Mouse (Mus musculus) v-Abl transformed pro-B cells (cell line): ENCODE measurements around the gene Pcolce.

Experiments
- in situ Hi-C, 2 experiments: fragments of 400-800 bp; cut with MboI; formaldehyde crosslinking; loops; one replicate each; pipeline ENCODE4 v1.15.1; 2025; ENCODE audit not compliant: unreplicated experiment in 2 of 2

Pcolce gene

DNA sequence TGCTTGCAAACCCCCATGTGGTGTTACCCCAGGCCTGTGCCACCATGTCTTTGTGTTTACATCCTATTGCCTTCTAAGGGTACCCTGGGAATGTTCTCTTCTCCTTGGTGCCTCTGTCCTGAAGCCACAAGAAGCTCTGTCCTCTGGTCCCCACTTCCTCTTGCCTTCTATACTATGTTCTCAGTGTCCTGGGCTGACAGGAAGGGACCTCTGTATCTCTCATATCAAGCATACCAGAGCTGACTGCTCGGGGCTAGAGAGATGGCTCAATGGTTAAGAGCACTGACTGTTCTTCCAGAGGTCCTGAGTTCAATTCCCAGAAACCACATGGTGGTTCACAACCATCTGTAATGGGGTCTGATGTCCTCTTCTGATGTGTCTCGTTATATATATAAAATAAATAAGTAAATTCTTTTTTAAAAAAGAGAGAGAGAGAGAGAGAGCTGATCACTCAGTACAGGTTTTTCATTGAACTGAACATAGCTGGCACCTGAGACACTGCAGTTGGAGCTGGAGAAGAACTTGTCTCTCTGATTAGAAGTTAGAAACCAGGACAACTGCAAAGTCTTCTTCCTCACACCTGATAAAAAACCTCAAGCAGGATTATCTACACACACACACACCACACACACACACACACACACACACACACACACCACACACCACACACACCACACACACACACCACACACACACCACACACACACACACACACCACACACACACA, 15.3 kb downstream of the Pcolce start:
- in situ Hi-C loops: no loop called here

DNA sequence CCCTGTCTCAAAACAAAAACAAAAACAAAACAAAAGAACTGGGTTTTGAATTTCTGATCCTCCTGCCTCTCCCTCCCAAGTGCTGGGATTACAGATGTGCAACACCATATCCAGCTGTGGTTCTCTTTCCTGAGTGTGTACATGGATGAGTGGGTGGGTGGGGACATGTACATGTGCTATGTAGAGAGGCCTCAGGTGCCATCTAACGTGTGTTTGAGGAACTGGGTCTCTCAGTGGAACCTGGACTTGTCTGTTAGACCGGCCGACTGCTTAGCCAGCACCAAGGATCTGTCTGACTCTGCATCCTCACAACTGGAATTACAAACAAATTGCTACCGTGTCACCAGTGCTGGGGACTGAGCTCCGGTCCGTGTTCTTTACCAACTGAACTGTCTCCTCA, 16.0 kb downstream of the Pcolce start:
- in situ Hi-C loops: no loop called here

DNA sequence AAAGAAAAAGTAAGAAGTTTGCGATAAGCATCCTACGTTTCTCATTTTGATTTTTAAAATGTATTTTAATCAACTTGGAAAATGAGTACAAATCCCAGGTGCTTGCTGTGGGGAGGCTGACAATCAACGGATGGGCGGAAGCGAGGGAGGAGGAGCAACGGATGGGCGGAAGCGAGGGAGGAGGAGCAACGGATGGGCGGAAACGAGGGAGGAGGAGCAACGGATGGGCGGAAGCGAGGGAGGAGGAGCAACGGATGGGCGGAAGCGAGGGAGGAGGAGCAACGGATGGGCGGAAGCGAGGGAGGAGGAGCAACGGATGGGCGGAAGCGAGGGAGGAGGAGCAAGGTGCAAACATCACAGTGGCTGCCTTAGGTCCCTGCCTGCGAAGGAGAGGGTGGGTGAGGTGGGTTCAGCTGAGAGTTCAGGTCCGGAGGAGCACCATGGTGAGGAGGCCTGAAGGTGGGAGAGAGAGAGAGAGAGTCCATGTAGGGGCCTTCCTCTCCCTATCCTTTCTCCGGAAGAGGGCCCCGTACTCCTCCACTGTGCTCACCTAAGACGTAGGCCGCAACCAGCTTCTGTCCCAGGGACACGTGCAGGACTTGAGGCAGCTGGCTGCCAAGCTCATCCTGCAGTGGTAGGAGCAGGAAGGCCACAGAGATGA, 16.9 kb downstream of the Pcolce start:
- in situ Hi-C loops: no loop called here

DNA sequence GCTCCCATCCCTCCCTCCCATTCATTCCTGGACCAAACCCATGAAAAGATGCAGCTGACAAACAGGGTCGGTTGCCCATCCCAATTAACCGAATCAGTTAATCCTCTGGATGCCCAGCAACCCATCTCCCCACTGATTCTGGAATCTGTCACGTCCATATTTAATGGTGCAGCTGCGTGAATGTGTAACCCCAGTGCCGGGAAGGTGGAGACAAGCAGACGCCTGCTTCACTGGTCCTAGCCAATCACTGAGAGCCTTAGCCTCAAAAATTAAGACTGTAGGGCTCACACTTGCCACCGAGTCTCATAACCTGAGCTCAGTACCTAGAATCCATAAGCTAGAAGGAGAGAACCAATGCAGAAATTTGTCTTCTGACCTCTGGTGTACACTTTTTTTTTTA, 17.7 kb downstream of the Pcolce start:
- in situ Hi-C loops: no loop called here

DNA sequence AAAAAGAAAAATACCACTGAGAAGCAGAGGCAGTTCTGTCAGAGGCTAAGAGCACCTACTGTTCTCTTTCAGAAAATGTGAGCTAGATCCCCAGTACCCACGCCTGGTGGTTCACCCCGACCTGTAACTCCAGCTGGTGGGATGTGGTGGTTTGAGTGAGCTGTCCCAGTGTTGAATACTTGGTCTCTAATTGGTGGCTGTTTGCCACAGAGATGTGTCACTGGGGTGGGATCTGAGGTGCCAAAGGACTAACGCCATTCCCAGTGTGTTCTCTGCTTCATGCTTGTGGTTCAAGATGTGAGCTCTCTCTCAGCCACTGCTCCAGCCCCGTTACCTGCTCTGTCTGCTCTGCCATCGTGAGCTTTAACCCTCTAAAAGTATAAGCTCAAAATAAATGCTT, 23.1 kb downstream of the Pcolce start:
- in situ Hi-C loops: loop anchor here in 1 of 2 experiments (5.0 kb wide), 1 partner anchor 62 kb away; no protein-coding TSS in a partner anchor

DNA sequence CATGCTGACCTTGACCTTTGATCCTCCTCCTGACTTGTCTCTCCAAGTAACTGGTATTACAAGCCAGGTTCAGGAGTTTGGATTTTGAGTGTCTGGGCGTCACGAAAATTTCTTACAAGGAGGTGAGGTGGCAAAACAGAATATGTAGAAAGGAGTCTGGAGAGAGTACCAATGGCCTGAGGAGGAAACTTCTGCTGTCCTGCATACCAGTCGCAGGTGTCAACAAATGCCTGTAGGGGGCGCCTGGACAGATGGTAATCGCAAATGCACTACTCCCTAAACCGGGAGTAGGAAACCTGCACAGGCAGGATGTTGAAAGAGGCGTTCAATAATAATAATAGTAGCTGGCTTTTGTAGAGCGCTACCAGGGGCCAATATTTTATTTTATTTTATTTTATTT, 28.6 kb downstream of the Pcolce start:
- in situ Hi-C loops: loop anchor here in 1 of 2 experiments (5.0 kb wide), 1 partner anchor 67 kb away; no protein-coding TSS in a partner anchor

DNA sequence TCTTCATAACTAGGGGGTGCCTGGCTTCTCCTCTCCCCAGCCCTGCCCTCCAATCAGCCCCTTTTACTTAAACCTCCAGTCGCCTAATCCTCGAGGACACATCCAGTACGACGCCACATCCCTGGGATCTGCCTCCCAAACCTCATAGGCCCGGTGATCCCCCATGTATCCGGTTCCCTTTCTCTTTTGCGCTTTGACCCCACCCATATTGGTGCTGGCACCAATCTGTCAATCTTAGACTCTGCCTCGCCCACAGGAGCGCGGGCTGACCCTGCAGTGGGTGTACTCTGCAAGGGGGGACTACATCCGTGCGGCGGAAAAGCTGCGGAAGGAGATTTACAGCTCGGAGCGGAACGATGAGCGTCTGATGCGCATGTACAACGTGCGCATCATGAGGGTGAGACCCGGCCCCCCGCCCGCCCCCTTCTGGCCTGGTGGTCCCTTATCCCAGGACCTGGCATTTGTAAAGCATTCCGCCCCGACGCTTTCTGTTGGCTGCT, 29.9 kb downstream of the Pcolce start:
- in situ Hi-C loops: loop anchor here in 1 of 2 experiments (5.0 kb wide), 1 partner anchor 69 kb away; no protein-coding TSS in a partner anchor

DNA sequence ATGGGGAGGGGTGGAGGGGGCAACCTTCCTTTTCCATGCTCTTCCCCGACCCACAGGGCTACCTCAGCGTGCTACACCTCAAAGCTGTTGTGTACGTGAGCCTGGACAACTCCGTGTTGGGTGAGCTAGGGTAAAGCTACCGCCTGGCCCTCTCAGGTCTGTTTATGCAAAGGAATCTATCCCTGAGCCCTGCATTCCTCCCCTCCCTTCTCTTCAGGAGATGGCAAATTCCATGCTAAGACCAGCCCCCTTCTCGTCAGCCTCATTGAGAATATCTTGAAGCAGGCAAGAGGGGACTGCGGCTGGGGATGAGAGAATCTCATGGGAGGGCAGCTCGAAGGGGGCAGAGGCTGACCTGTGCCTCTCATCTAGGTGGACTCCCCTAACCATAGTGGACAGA, 30.9 kb downstream of the Pcolce start:
- in situ Hi-C loops: loop anchor here in 1 of 2 experiments (5.0 kb wide), 1 partner anchor 70 kb away; no protein-coding TSS in a partner anchor

DNA sequence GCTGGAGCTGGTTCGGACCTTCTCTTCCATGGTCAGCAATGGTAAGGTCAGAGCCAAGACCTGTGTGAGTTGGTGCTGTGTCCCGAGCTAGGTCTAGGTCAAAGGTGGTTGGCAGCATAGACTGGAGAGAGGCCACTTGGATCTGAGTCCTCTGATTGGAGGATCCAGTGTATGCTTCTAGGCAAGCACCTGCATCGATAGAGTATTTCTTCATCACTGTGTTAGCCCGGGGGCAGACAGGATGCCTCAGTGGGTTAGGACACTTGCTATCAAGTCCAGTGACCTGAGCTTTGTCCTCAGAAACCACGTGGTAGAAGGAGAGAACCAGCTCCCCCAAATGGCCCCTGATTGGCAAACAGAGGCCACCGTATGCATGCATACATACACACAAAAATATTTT, 33.3 kb downstream of the Pcolce start:
- in situ Hi-C loops: loop anchor here in 1 of 2 experiments (5.0 kb wide), 1 partner anchor 72 kb away; no protein-coding TSS in a partner anchor

DNA sequence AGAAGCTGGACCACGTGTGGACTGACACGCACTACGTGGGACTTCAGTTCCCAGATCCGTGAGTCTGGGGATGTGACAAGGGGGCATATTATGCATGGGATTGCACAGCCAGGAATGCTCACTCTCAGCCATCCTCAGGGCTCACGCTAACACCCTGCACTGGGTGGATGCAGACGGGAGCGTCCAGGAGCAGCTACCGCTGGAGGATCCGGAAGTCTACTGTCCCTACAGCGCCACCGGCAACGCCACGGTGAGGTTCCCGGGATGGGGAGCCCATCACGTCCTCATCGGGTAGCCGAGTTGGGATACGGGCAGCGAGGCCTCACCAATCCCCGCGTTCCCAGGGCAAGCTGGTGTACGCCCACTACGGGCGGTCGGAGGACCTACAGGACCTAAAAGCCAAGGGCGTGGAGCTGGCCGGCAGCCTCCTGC, 39.1 kb downstream of the Pcolce start:
- in situ Hi-C loops: no loop called here

DNA sequence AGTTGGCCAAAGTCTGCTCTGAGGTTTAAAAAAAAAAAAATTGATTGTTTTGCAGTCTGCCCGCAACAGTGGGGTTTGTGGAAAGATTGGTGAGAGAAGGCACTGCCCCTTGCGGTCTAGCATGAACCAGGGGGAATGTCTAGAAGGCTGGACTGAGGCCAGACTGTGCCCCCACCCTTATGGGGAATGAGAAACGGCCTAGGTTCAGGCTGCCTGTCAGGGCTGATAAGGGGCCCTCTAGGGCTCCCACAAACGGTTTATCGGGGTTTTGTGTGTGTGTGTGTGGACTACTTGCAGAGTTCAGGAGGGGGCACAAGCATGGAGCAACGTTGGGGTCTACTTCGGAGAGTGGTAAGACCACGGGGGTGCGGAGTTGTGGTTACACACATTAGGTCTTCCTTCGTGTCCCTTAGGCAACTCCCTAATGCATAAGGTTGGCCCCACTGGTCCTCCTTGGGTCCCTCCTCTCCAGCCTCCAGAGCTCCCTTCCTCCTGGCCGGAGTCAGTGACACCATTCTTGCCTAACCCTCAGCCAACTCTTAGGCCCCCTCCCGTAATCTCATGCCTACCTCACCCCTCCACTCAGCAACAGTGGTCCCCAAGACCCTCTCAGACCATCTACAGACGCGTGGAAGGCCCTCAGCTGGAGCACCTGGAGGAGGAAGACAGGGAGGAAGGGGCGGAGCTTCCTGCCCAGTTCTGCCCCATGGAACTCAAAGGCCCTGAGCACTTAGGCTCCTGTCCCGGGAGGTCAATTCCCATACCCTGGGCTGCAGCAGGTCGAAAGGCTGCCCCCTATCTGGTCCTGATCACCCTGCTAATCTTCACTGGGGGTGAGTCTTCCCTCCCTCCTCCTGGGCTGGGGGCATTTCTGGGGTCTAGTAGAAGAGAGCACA, 42.6 kb downstream of the Pcolce start:
- in situ Hi-C loops: no loop called here

DNA sequence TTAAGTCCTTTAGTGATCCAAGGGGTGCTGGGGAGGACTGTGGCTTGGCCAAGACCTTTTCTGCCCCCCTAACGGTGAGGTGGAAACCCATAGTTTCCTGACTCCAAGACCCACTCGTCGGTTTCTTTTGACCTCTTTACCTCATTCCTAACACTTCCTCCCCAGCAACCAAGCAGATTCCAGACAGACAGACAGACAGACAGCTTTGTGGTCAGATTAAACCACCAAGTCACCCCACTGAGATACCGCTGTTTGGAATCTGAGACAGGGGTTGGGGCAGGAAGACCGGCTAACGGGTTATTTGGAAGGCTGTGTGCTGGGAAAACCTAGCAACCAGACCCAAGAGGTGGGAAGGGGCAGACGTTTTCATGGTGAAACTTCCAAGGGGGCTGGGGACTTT, 43.4 kb downstream of the Pcolce start:
- in situ Hi-C loops: no loop called here

DNA sequence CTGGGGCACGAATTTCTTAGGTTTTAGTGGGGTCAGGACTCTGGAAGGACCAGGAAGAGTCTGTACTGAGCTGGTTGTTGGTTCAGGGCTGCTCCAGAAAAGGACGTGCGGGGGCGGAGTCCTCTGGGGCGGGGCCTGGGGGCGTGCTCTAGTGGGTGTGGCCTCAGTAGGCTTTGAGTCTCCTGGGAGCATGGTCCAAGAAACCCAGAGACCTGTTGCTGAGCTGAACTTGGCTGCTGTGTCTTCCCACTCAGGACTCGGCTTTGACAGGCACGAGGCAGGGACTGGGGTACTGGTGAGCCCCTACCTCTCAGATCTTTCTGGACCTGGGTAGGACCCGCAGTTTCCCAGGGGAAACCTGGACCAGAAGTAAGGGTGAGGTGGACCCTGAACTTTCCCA, 43.9 kb downstream of the Pcolce start, which contains the start of gene Tfr2:
TSS of gene Tfr2 (plus strand) at position 176 of the 400 bp plus-strand sequence.
- in situ Hi-C loops: no loop called here

DNA sequence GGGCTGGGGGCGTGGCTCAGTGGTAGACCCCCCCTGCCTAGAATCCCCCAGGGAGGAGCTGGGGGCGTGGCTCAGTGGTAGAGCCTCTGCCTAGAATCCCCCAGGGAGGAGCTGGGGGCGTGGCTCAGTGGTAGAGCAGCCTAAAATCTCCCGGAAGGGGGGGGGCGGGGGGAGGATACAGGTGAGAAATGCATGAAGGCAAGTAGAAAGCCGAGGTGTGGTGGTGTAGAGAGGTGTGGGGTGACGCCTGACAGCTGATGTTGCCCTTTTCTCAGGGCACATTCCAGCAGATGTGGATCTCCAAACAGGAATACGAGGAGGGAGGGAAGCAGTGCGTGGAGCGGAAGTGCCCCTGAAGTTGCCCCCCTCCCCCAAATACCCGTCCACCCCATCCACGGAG, 44.6 kb downstream of the Pcolce start:
- in situ Hi-C loops: no loop called here

DNA sequence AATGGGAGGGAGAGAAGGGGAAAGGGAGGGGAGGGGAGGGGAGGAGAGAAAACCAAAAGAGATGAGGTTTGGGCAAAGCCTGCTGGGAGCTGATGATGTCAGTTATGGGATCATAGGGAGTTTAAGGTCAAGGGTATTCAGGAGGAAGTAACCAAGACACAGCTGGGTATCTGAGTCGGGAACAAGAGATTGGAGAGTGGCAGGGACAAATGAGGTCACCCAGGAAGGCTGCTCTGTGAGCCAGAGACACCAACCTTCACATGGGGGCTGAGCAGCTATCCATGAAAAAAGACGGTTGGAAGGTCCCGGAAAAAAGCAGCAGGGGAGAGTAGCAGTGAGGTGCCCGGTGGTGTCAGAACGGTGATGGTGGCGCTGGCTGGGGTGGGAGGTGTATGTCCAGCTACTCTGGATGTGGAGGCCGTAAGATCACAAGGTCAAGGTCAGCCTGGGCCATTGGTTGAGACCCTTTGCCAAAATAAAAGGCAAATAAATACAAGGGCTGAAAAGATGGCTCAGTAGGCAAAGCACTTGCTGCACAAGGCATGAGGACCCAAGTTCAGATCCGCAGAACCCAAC, 45.3 kb downstream of the Pcolce start:
- in situ Hi-C loops: no loop called here

DNA sequence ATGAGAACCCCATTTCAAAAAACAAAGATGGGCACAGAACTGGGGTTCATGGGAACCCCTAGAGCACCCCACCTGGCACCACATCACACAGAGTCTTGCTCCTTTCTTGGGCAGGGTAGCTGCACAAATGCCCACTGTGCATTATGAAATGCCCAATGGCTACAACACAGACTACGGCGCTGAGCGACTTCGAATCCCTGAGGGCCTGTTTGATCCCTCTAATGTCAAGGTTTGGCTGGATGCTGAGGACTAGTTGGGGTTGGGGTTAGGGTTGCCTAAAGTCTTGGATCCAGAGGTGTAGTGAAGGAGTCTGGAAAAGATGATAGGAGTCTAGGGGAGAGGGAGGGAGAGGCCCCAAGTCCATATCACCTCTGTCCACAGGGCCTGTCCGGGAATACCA, 47.2 kb downstream of the Pcolce start:
- in situ Hi-C loops: no loop called here

DNA sequence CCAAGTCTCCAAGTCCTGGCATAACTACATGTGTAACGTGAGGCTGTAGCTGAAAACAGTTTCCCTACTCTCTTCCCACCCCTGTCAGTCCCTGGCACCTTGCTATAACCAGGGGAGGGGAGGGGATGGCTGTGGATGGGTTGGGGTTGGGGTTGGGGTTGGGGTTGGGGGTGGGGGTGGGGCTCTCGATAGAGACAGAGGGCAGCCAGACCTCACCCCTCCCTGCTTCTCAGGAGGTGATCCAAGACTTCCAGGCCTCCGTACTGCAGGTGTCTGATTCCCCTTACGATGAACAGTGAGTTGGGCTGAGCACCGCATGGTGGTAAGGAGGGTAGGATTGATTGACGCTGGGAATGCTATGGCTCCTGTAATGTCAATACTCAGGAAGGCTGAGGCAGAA, 47.8 kb downstream of the Pcolce start:
- in situ Hi-C loops: no loop called here

DNA sequence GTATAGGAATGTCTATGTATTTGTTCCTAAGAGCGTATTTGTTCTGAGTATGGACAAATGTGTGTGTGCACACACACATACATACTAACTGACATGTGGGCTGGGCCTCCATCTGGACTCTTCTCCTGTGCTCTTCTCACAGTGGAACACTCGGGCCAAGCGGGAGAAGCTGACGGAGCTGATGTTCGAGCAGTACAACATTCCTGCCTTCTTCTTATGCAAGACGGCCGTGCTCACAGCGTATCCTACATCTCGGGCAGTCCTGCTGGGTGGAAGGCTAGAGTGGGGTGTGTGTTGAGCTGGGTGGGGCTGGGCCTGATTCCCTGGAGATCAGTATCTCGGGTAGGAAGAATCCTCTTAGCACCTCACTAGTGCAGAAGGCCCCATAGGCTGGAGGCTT, 50.6 kb downstream of the Pcolce start:
- in situ Hi-C loops: no loop called here

DNA sequence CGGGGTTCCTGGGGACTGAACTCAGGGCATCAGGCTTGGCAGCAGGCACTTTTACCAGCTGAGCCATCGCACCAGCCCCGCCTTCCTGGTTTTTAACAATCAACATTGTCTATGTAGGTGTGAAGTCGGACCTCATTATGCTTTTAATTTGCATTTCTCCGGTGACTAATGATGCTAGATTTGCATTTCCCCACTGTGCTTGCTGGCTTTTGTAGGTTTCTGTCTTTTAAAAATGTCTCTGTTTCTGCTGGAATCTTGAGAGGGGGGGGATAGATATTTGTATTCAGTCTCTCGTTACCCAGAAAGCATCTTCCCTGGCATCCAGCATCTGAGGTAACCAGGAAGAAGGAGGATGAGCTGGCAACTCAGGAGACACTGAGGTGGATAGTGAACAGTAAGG, 52.0 kb downstream of the Pcolce start:
- in situ Hi-C loops: no loop called here
